Mouse (Mus musculus) cerebellum, postnatal 10 days (tissue): ENCODE results near the gene Hist1h2ag.
A peak's percentile ranks its signal among the peaks of the same experiment; 100 is the strongest.

ENCODE experiments used
- DNase-seq, 2 experiments: peaks; one replicate each; pipeline ENCODE4 v3.0.0; 2021; ENCODE audit warnings: mixed read lengths in 2 of 2

The Hist1h2ag gene

DNA sequence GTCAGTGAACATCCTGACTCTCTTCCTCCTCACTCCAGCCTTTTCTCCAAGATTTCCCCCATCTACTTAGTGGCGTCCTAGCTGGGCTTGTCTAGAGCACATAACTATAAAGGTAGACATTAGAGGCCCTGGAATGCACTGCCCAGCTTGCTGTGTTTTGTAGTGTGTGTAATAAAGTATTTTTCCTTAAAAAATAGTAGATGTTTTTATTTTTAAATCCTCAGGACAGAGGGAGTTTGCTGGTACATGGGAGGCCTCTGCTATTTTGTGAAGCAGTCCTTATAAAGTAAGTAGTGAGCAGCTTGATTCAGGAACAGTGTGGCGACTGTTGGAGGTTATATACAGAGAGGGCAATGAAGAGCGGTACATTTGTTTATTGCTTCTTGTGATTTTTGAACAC lies 34.0 kb downstream of the Hist1h2ag start:
- no peak for DNase-seq

GRCm38 (mm10) chr13:22007872-22008271 lies 34.9 kb downstream of the Hist1h2ag start:
- no peak for DNase-seq

GRCm38 (mm10) chr13:22007121-22007510 lies 35.6 kb downstream of the Hist1h2ag start:
- DNase-seq, result no peak

DNA sequence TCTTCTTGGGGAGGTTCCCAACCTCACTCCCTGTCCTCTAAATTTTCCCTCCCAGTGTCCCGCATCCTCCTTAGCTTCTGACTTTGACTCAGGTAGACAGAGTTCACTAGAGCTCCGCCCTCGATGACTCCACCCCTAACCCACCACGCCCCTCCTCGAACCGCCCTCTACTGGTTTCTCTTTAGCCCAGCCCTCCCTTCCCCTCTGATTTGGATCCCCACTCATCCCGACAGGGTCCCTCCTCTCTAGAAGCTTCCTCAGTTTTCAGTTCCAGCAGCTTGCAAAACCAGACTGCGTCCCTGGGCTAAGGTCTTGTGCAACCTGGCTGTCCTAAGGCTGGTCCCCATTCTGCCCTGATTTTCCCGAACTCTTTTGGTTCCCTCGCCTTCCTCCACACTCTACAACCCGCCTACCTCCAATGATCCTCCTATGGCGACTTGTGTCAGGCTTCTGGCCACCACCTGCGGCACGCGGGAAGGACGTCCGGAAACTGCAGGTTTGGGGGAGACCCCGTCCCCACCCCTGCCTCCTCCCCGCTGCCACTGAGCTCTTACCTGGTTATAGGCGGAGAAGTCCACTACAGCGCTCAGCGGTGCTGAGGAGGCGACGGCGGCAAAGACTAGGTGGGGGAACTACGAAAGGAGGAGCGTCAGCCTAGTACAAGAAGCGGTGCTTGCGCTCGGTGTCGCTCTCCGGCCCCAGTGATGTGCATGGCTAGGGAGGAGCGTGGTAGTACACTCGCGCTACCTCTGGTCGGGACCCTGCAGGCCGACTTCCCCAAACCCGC lies 36.2 kb downstream of the Hist1h2ag start:
- peak; percentile 44 to 46 for DNase-seq

DNA sequence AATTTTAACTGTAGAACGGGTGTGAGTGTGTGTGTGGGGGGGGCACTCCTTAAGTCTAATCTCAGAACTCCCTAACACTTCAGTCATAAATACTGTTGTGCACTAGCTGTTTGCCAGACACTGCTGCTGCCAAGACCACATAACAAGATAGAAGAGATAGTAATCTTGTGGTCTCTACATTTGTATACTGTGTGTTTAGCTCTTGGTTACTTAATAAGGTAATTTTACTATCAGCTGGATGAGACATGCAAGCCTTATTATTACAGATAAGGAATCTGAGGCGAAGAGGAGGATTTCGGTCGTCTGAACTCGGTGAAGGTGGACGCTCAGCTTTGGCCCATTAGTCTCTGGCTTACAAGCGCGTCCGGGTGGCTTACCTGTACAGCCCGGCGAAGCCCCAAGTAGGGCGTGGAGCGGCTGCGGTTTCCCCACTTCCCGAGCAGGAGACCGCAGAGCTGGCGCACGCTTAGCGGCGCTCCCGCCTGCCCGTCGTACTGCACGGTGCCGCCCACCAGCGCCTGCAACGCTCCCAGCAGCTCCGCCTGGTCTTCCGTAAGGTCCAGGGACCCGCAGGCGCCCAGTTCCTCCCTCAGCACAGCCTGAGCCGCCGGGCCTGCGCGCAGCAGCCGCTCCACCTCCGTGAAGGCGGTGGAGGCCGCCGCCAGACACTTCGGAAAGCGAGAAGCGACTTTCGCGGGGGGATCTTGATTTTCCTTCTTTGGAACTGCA lies 37.0 kb downstream of the Hist1h2ag start:
- peak; percentile 36 to 54 for DNase-seq

- no peak for DNase-seq
These were observed 40.9 kb downstream of the Hist1h2ag start for GRCm38 (mm10) chr13:22001823-22002222.

GRCm38 (mm10) chr13:22001346-22001745 lies 41.4 kb downstream of the Hist1h2ag start:
- DNase-seq, result no peak

- DNase-seq, result no peak
These were observed 43.6 kb downstream of the Hist1h2ag start for GRCm38 (mm10) chr13:21999147-21999546.

DNA sequence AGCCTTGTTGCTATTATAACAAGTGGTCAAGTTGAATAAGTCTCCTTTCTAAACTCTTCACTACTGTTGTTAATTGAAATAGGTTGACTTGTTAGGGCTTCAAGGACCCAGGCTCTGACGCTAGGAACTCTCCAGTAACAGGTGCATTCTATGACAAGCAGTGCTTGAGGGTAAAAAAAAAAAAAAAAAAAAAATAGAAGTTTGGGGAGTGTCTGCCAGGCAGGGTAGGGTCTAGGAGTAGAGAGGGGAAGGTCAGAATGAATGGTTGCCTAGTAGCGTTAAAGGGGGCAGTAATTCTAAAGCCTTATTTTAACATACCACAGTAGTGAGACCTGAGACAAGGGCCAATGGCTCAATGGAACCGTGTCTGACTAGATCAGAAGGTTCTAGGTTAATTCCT lies 44.3 kb downstream of the Hist1h2ag start:
- DNase-seq, result no peak

- DNase-seq, result no peak
These were observed 44.9 kb downstream of the Hist1h2ag start for GRCm38 (mm10) chr13:21997821-21998220.

GRCm38 (mm10) chr13:21997201-21997820 lies 45.4 kb downstream of the Hist1h2ag start:
- peak in 1 of 2 experiments; percentile 43 for DNase-seq

GRCm38 (mm10) chr13:21996840-21997185 lies 45.9 kb downstream of the Hist1h2ag start:
- peak in 1 of 2 experiments; percentile 37 for DNase-seq

- DNase-seq, result peak in 1 of 2 experiments; percentile 38
These were observed 46.5 kb downstream of the Hist1h2ag start for GRCm38 (mm10) chr13:21996101-21996839.

DNA sequence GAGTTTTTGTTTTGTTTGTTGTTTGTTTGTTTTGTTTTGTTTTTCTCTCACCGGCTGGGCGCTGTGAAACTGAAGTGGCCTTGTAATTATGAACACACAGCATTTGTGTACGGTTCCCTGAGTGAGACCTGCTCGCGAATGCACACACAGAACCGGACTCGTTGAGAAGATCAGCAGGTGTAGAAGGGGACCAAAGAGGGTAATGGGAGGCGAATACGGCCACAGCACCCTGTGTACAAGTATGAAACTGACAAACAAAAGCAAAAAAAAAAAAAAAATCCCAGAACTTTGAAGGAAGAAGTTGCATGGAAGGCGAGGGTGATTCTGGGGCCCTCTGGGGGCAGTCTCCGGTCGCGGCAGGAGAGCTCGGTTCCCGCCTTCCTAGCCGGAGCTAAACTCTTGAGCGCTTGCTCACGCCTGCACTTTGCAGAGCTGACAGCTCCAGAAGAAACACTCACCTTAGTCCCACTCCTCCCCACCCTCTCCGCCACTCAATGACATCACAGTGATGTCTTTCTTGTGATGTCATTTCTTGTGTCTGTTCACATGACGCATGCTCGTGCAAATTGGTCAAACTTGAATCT lies 47.3 kb downstream of the Hist1h2ag start:
- DNase-seq, result peak; percentile 27 to 44

GRCm38 (mm10) chr13:21994896-21995295 lies 47.8 kb downstream of the Hist1h2ag start:
- DNase-seq, result no peak

DNA sequence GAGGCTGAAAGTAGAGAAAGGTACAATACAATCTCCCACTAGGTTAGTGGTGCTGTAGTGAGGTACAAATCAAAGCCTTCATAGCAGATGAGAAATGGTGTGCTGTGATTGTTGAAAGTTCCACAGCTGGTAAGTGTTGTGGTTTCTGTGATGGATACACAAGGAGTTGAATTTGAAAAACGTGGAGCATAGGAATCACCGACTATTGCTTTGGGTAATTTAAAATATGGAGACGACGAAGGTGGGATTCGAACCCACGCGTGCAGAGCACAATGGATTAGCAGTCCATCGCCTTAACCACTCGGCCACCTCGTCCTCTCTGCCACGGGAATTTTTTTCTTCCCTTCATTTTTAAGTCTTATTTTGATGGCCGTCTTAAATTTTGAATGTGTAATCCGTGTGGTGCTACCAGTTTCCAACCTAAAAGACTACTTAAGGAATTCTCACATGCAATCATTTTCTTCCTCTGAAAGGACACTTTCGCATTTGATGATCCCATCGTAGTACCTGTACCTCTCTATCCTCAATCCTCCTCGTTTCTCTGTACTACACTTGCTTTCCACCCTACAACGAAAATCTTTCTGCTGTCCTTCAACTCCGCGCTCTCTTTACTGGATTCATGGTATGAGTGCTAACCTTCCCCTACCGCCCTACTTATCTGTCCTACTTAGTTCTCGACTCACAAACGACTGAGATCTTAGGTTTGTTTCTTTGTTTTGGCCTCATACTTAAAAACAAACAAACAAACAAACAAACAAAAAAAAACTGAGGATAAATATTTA lies 48.6 kb downstream of the Hist1h2ag start:
- DNase-seq, result peak; percentile 53 to 56

GRCm38 (mm10) chr13:21992550-21992949 lies 50.2 kb downstream of the Hist1h2ag start:
- no peak for DNase-seq
